Mouse (Mus musculus): ENCODE data around the gene Psmg4. TPM values are rescaled to one million over a fixed set of nuclear protein-coding genes. Genes with fewer than 3 reads are reported as not detected.

The Psmg4 gene
- 10 to 100 TPM; 19.4 to 20.6 TPM for total RNA-seq (2021)
- long read RNA-seq, experiment 1, partial matches to known transcripts = 0 of 6 reads
- long read RNA-seq, experiment 1, other reads (novel, unspliced or antisense) = 2 of 6 reads
- long read RNA-seq, experiment 2, transcript Psmg4-202 (3 exons, 555 nt) = major isoform, 5 of 5 reads
- long read RNA-seq, experiment 2, partial matches to known transcripts = 0 of 5 reads
- long read RNA-seq, experiment 2, other reads (novel, unspliced or antisense) = 0 of 5 reads

DNA sequence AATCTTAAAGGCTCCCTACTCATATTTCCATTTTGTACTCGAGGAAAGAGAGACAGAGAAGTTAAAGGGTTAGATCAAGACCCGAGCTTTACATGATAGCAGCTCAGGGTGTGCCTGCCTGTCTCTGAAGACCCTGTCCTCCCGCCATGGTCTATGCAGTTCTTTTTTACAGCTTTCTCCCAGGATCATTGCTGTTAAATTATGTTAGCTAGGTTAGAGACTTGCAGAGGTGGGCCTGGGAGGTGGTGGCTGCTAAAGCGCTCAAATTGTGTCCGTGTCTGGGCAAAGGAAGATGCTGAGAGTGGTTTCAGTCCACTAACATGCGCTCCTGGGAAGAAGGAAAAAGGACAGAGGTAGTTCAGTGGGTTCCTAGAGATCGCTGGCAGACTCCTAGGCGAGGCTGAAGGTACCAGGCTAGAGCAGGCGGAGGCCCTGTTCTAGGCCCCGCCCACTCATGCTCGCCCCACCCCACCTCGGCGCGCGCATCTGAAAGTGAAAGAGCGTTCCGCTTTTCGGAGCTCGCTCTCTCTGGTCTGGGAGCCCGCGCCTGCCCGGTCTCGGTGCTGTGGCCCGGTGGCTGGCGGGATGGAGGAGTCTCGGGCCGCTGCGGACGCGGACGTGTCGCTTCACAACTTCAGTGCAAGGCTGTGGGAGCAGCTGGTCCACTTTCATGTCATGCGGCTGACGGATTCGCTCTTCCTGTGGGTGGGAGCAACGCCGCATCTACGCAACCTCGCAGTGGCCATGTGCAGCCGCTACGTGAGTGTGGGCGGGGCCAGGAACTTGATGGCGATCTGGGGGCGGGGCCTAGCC lies at the start of gene Psmg4:
Gene Psmg4, plus strand, starts transcription at position 474 of the 813 bp plus-strand sequence.
- Histone ChIP-seq H3K4me3 (peak within 1 kb of the TSS; percentile 84), H3K27ac (peak within 1 kb of the TSS; percentile 96)
- intact Hi-C loops (cut with DNase I) = no loop called here
- no peak for TF ChIP-seq CTCF (IDR thresholded peaks at IDR 0.05)
- peak; percentile 91 for DNase-seq (ENCODE audit: extremely low spot score in 1 of 2, low spot score in 2 of 2)

DNA sequence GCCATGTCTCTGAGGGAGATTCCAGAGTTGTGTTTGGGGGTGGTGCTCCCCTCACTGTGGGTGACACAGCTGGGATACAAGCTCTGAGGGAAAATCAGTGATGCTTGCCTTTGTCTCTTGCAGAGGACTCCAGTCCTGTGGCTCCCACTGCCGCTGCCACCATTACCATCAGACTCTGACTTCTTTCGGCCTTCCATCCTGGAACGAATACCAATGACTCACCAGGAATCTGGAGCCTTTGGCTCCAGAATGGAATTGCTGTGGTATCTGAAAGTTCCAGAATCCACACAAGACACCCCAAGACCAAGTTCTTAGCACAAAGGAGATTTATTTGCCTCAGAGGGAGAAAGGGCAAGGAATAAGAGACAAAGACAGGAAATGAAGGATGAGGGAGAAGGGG lies 49.7 kb upstream of the Psmg4 start:
- intact Hi-C loops (cut with DNase I) = no loop called here
- DNase-seq (ENCODE audit: extremely low spot score in 1 of 2, low spot score in 2 of 2) = no peak
- H3K4me3 ChIP-seq = no peak overlapping the region
- H3K27ac ChIP-seq = no peak overlapping the region
- TF ChIP-seq CTCF (IDR thresholded peaks at IDR 0.05) = no peak

DNA sequence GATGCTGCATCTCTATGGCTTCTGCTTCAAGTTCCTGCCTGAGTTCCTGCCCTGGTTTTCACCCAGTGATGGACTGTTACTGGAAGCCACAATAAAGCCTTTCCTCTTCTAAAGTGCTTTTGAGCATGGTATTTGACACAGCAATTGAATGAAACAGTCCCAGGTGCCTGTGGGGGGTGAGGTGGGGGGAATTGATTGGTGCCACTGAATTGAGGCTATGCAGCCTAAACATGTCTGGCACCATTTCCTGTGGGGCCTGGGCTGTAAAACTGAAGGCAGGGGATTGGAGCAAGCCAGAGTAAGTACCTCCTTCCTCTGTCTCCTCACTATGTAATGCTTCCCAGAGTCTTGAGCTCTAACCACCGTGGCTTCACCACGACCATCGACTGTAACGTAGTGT lies 48.1 kb upstream of the Psmg4 start:
- intact Hi-C loops (cut with DNase I) = no loop called here
- no peak for TF ChIP-seq CTCF (IDR thresholded peaks at IDR 0.05)
- DNase-seq (ENCODE audit: extremely low spot score in 1 of 2, low spot score in 2 of 2) = no peak

DNA sequence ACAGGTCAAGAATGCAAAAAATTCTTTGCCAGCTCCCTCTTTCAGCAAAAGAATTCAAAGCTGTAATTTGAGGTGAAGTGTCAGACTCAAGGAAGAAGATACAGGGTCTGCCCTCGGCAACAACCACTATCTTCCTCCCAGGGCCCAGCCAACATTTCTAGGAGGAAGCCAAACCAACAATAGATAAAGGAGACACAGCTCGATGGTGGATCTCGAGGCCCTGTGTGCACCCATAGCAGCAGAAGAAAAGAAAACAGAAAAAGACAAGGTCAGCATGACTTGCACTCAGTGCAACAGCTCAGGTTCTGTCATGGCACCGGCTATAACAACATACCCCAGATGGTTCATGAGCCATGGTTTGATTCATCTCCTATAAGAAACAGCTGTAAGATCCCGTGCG lies 46.3 kb upstream of the Psmg4 start:
- Histone ChIP-seq H3K4me3 (no peak overlapping the region), H3K27ac (no peak overlapping the region)
- no peak for TF ChIP-seq CTCF (IDR thresholded peaks at IDR 0.05)
- DNase-seq (ENCODE audit: extremely low spot score in 1 of 2, low spot score in 2 of 2) = no peak
- intact Hi-C loops (cut with DNase I) = no loop called here

More for the DNA sequence above, 48.1 kb upstream of the Psmg4 start:
- no peak overlapping the region for H3K27ac ChIP-seq
- H3K4me3 ChIP-seq = no peak overlapping the region

DNA sequence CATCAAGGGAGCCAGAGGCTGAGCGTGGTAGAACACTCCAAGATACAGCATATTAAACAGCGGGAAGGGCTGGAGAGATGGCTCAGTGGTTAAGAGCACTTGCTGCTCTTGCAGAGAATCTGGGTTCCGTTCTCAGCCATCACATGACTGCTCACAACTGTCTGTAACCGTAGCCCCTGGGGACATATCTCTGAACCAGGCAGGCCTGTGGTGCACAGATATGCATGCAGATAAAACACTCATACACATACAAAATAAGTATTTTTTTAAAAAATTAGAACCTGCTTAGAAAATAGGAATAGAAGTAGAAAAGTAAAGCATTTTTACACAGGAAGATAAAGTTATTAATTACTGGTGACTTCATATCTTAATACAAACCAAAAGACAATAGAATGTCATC lies 43.9 kb upstream of the Psmg4 start:
- intact Hi-C loops (cut with DNase I) = no loop called here
- DNase-seq (ENCODE audit: extremely low spot score in 1 of 2, low spot score in 2 of 2) = no peak
- no peak overlapping the region for H3K4me3 ChIP-seq
- no peak for TF ChIP-seq CTCF (IDR thresholded peaks at IDR 0.05)
- no peak overlapping the region for H3K27ac ChIP-seq

DNA sequence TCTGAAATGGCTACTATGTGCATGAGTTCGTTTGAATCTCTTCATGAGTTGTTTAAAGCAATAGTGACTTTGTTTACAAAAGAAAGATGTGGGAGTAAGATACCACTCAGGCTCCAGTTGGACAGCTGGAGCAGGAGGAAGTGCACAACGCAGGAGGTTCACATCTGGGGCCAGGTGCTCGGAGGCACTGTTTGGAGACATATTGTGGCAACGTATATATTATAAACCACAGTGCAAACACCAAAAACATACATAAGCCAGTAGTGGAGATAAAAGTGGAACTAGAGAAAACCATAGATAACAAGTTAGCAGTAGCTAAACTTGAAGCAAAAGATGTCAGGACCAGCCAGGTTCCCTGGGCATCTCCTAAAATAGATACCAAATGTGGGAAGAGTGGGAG lies 43.4 kb upstream of the Psmg4 start:
- no peak for DNase-seq (ENCODE audit: extremely low spot score in 1 of 2, low spot score in 2 of 2)
- no peak overlapping the region for H3K27ac ChIP-seq
- intact Hi-C loops (cut with DNase I) = no loop called here
- TF ChIP-seq CTCF (IDR thresholded peaks at IDR 0.05) = no peak
- no peak overlapping the region for H3K4me3 ChIP-seq

DNA sequence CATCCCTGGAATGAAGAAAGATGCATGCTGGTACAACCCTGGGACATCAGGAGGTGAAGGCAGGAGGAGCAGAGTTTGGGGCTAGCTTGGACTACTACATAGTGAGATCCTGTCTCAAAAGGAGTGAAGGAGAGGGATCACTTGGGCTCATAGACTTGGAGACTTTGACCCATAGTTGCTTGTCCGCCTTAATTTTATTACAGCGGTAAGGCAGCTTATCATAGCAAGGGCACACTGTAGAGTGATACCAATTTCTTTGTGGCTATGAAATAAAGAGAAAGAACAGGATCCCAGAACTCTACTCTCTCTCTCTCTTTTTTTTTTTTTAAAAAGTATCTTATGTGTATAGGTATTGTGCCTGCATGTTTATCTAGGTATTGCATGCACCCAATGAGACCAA lies 42.2 kb upstream of the Psmg4 start:
- intact Hi-C loops (cut with DNase I) = no loop called here
- H3K4me3 ChIP-seq = no peak overlapping the region
- H3K27ac ChIP-seq = no peak overlapping the region
- DNase-seq (ENCODE audit: extremely low spot score in 1 of 2, low spot score in 2 of 2) = no peak
- TF ChIP-seq CTCF (IDR thresholded peaks at IDR 0.05) = no peak

DNA sequence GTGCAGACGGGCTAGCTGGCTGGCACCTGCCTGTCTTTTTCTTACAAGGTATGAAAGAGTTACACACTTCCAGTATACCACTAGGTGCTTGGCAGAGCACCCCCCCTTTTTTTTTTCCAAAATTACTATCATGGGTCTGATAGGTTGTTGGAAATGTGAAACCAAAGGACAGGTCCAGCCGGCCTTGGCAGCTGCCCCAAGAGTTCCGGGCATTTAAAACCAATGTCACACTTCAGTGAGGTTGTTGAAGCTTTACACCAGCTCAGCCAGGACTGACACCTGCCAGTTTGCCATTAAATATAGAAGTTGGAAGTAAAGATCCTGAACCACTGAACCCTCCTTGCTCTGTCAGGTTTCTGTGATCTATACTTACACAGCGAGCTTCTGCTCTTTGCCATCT lies 37.1 kb upstream of the Psmg4 start:
- DNase-seq (ENCODE audit: extremely low spot score in 1 of 2, low spot score in 2 of 2) = no peak
- intact Hi-C loops (cut with DNase I) = no loop called here
- TF ChIP-seq CTCF (IDR thresholded peaks at IDR 0.05) = no peak
- H3K4me3 ChIP-seq = peak overlapping the region; percentile 1; the same call in 1 of the 2 replicates
- H3K27ac ChIP-seq = no peak overlapping the region

DNA sequence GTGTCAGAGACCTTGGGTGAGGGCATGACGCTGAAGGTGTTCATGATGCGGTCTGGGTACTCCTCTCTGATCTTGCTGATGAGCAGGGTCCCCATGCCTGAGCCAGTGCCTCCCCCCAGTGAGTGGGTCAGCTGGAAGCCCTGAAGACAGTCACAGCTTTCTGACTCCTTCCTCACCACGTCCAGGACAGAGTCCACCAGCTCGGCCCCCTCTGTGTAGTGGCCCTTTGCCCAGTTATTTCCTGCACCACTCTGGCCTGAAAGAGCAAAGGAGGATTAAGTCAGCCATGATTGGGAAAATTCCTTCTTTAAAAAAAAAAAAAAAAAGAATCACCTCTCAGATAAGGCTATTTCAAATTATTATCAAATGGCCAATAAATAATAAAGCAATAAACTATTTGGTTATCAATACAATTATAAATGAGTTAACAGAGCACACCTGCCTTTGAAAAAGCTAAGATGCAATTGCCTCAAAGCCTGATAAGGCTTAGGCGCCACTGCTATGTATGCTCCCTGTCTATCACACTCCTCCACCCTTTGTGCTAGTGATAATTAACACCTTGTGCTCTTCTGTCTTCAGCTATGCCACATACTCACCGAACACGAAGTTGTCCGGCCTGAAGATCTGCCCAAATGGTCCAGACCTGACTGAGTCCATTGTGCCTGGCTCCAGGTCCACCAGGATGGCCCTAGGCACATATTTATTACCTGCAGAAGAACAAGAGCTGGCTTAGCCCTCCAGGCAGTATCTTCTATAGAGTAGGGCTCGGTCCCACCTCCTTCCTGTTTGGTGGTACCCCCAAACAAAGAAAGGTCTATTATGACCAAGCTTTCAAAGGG lies 34.3 kb upstream of the Psmg4 start:
- no peak for DNase-seq (ENCODE audit: extremely low spot score in 1 of 2, low spot score in 2 of 2)
- H3K4me3 ChIP-seq = peak overlapping the region; percentile 29
- intact Hi-C loops (cut with DNase I) = no loop called here
- TF ChIP-seq CTCF (IDR thresholded peaks at IDR 0.05) = no peak
- peak overlapping the region; percentile 32; the same call in 1 of the 2 replicates for H3K27ac ChIP-seq

DNA sequence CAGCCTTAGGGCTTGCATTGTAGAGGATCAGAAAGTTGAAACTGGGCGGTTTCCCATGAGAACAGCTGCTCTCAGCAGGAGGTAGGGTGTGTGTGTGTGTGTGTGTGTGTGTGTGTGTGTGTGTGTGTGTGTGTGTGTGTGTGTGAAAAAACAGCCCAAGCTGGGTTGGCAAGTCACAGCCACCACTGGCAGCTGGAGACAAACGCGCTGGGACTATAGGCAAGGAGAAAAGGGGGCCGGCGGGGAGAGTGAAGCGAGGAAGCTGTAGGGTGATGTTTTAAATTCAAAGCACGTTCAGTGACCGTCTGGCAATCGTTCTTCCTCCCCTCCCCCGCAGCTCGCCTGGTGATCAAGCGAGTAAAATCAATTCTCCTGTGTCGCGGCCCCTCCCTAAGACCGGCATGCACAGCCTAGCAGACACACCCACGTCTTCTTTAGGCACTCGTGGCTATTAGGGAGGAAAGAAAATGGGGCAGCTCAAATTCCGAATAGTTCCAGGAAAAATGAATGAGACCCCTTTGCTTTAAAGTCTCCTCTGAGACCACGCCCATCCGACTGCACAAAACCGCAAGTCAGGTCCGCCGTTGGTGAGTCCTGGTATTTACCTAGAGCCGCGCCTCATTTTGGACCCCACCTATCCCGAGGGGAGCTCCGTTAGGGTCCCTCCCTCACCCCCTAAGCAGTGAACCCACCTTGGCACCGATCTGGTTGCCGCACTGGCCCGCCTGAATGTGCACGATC lies 33.1 kb upstream of the Psmg4 start:
- intact Hi-C loops (cut with DNase I) = loop anchor here (2.0 kb wide), 1 partner anchor 51 kb away; the partner anchor contains the start of gene Tubb2a
- DNase-seq (ENCODE audit: extremely low spot score in 1 of 2, low spot score in 2 of 2) = peak in 1 of 2 experiments; percentile 73
- H3K4me3 ChIP-seq = peak overlapping the region; percentile 60
- H3K27ac ChIP-seq = peak overlapping the region; percentile 70
- no peak; the same call in 1 of the 2 replicates for TF ChIP-seq CTCF (IDR thresholded peaks at IDR 0.05)

DNA sequence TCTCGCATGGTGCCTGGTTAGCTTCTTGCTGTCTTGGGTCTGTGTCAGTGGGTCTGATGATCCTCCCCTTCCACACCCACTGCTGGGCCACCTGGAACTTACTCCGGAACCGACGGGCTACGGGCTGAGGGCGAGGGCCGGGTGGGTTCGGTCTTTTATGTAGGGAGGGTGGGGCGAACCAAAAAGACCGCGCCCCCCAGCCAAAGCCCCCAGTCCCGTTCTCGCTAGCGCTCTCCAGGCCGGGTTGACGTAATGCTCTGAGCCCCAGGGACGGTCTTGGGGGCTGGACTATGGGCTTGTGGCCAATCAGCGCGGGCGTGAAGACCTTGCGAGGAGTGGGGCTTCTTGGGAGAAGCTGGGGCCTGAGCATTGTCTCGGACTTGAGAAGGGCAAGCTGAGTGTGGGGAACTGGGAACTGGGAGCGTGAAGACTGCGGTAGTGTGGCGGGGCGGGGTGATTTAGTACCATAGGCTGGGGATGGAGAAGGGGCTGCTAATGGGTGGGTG lies 32.5 kb upstream of the Psmg4 start, which contains the start of gene Tubb2b:
Gene Tubb2b, minus strand, starts transcription at position 241 of the 506 bp plus-strand sequence.
- peak; percentile 68 to 75 for DNase-seq (ENCODE audit: extremely low spot score in 1 of 2, low spot score in 2 of 2)
- peak within 1 kb of the TSS; percentile 70 for H3K27ac ChIP-seq
- intact Hi-C loops (cut with DNase I) = loop anchor here (2.0 kb wide), 1 partner anchor 51 kb away; the partner anchor contains the start of gene Tubb2a
- TF ChIP-seq CTCF (IDR thresholded peaks at IDR 0.05) = no peak
- peak within 1 kb of the TSS; percentile 60 for H3K4me3 ChIP-seq

Measured in left cerebral cortex, adult 2 months (tissue).